Mouse (Mus musculus) small intestine, adult 2 months (tissue): ENCODE measurements at regions not wholly inside any gene's neighbourhood (a gene's known extent, or its start where the extent isn't known, plus 50 kb on each side); places are given as distances from the start of the nearest gene placed in this dataset.

Experiments used
- CTCF ChIP-seq: fragments of 200-500 bp; IDR thresholded peaks from 2 replicates; pipeline ENCODE4 v1.5.1; 2012; ENCODE audit warnings: low read depth, mild to moderate bottlenecking, control low read depth, inconsistent platforms, low read length, moderate library complexity, mixed read lengths; ENCODE audit not compliant: insufficient replicate concordance, insufficient read length; ENCODE audit errors: extremely low read depth
- POLR2A ChIP-seq: fragments of 200-500 bp; IDR thresholded peaks from 2 replicates; pipeline ENCODE4 v1.6.1; 2012; ENCODE audit warnings: low read depth, mild to moderate bottlenecking, control low read depth, inconsistent platforms, low read length, moderate library complexity

GRCm38 (mm10) chr9:23059526-23059925, 163.3 kb upstream of the Bmper start:
- TF ChIP-seq CTCF: no peak
- no peak for TF ChIP-seq POLR2A
